Mouse (Mus musculus) midbrain, embryonic 15.5 days (tissue): ENCODE measurements at regions not wholly inside any gene's neighbourhood (a gene's known extent, or its start where the extent isn't known, plus 50 kb on each side); places are given as distances from the start of the nearest gene placed in this dataset.
"Not testable (repeated sequence)": the region's sequence is repeated elsewhere in the genome, so short reads cannot be mapped to it uniquely, and the experiment has no call there.

Experiments used
- ATAC-seq: fragments of 200-750 bp; cut with Nextera tagmentation; replicated peaks from 2 replicates; pipeline ENCODE4 v1.8.0; 2017; ENCODE audit warnings: moderate TSS enrichment
- H3K27ac ChIP-seq: fragments of 300-500 bp; sonication (generic); 2 replicates; pipeline ENCODE4 v1.5.1; 2015; ENCODE audit warnings: mild to moderate bottlenecking, inconsistent platforms
- H3K27me3 ChIP-seq: fragments of 300-500 bp; sonication (generic); replicated peaks from 2 replicates; pipeline ENCODE4 v1.6.1; 2015; ENCODE audit warnings: inconsistent platforms
- H3K36me3 ChIP-seq: fragments of 300-500 bp; sonication (generic); replicated peaks from 2 replicates; pipeline ENCODE4 v1.6.1; 2015; ENCODE audit warnings: inconsistent platforms
- H3K4me1 ChIP-seq: fragments of 300-500 bp; sonication (generic); 2 replicates; pipeline ENCODE4 v1.6.1; 2015; ENCODE audit warnings: inconsistent platforms
- H3K4me2 ChIP-seq: fragments of 300-500 bp; sonication (generic); 2 replicates; pipeline ENCODE4 v1.6.1; 2015; ENCODE audit warnings: inconsistent platforms, mild to moderate bottlenecking, moderate library complexity
- H3K4me3 ChIP-seq: fragments of 300-500 bp; sonication (generic); 2 replicates; pipeline ENCODE4 v1.5.1; 2015; ENCODE audit warnings: mild to moderate bottlenecking, inconsistent platforms
- H3K9ac ChIP-seq: fragments of 300-500 bp; sonication (generic); 2 replicates; pipeline ENCODE4 v1.6.1; 2015; ENCODE audit warnings: mild to moderate bottlenecking, inconsistent platforms
- H3K9me3 ChIP-seq: fragments of 300-500 bp; sonication (generic); 2 replicates; pipeline ENCODE4 v1.6.1; 2016; ENCODE audit warnings: inconsistent platforms
- WGBS: fragments of 180-500 bp; shearing (Covaris S2); methylation state at CpG from one replicate; pipeline ENCODE4 v1.1.7; 2015; ENCODE audit warnings: mixed read lengths; 5-methylcytosine and 5-hydroxymethylcytosine counted together

GRCm38 (mm10) chr1:80969927-80970326 is 106.8 kb upstream of the Nyap2 start:
- Histone ChIP-seq H3K27me3 (no peaks in the 10 kb centered on the region), H3K9me3 (no peaks in the 10 kb centered on the region), H3K4me1 (no peaks in the 10 kb centered on the region), H3K27ac (no peak overlapping the region), H3K4me2 (no peak overlapping the region), H3K4me3 (no peak overlapping the region), H3K9ac (no peak overlapping the region), H3K36me3 (no peaks in the 10 kb centered on the region)
- ATAC-seq, result no peak

- no peak overlapping the region for H3K9ac ChIP-seq
- H3K9me3 ChIP-seq, result no peaks in the 10 kb centered on the region
- H3K4me1 ChIP-seq, result no peaks in the 10 kb centered on the region
- H3K36me3 ChIP-seq, result no peaks in the 10 kb centered on the region
- no peaks in the 10 kb centered on the region for H3K27me3 ChIP-seq
- no peak overlapping the region for H3K27ac ChIP-seq
- no peak overlapping the region for H3K4me2 ChIP-seq
- WGBS, result 91% methylated on average over 1 of the region's 1 CpGs
- ATAC-seq, result no peak
- H3K4me3 ChIP-seq, result no peak overlapping the region
These were observed 107.6 kb upstream of the Nyap2 start for GRCm38 (mm10) chr1:80969194-80969593.

GRCm38 (mm10) chr1:80965792-80966191 is 111.0 kb upstream of the Nyap2 start:
- no peaks in the 10 kb centered on the region for H3K4me1 ChIP-seq
- H3K9ac ChIP-seq, result no peak overlapping the region
- H3K4me2 ChIP-seq, result no peak overlapping the region
- H3K9me3 ChIP-seq, result no peaks in the 10 kb centered on the region
- 76% methylated on average over 2 of the region's 2 CpGs for WGBS
- H3K27me3 ChIP-seq, result no peaks in the 10 kb centered on the region
- H3K27ac ChIP-seq, result no peak overlapping the region
- ATAC-seq, result no peak
- no peak overlapping the region for H3K4me3 ChIP-seq
- no peaks in the 10 kb centered on the region for H3K36me3 ChIP-seq

DNA sequence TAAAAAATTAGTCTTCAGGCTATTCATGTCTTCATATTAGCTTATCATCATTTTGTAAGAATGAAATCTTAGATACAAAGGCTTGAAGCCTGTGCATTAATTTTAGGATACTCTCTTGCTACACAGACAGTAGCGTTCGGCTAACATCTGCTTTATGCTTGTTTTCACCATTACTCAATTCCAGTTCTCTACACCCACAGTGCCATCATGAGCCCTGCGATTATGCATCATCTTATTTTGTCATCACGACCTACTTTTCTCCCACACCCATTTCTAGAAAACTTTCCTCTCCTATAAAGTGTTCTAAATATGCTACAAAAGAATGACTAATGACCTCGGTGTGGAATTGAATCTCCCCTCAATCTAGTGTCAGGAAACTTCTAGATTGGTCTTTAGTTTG is 112.4 kb upstream of the Nyap2 start:
- no peak for ATAC-seq
- H3K36me3 ChIP-seq, result no peaks in the 10 kb centered on the region
- WGBS, result 92% methylated on average over 5 of the region's 5 CpGs
- no peak overlapping the region for H3K4me2 ChIP-seq
- no peaks in the 10 kb centered on the region for H3K4me1 ChIP-seq
- no peak overlapping the region for H3K4me3 ChIP-seq
- H3K9ac ChIP-seq, result no peak overlapping the region
- no peak overlapping the region for H3K27ac ChIP-seq
- H3K27me3 ChIP-seq, result no peaks in the 10 kb centered on the region
- H3K9me3 ChIP-seq, result no peaks in the 10 kb centered on the region

GRCm38 (mm10) chr1:80963838-80964237 is 112.9 kb upstream of the Nyap2 start:
- Histone ChIP-seq H3K4me1 (no peaks in the 10 kb centered on the region), H3K36me3 (no peaks in the 10 kb centered on the region), H3K4me3 (no peak overlapping the region), H3K27me3 (no peaks in the 10 kb centered on the region), H3K4me2 (no peak overlapping the region), H3K9ac (no peak overlapping the region), H3K27ac (no peak overlapping the region), H3K9me3 (no peaks in the 10 kb centered on the region)
- 81% methylated on average over 1 of the region's 1 CpGs for WGBS
- ATAC-seq, result no peak

GRCm38 (mm10) chr1:80950406-80950805 is 126.3 kb upstream of the Nyap2 start:
- no peaks in the 10 kb centered on the region for H3K36me3 ChIP-seq
- H3K27me3 ChIP-seq, result no peaks in the 10 kb centered on the region
- ATAC-seq, result no peak
- no peak overlapping the region for H3K9ac ChIP-seq
- no peaks in the 10 kb centered on the region for H3K4me1 ChIP-seq
- H3K9me3 ChIP-seq, result no peaks in the 10 kb centered on the region
- 93% methylated on average over 4 of the region's 4 CpGs for WGBS
- H3K4me2 ChIP-seq, result no peak overlapping the region
- no peak overlapping the region for H3K4me3 ChIP-seq
- no peak overlapping the region for H3K27ac ChIP-seq

- H3K9me3 ChIP-seq, H3K27me3 ChIP-seq, H3K4me1 ChIP-seq, H3K27ac ChIP-seq, H3K9ac ChIP-seq, H3K4me2 ChIP-seq, ATAC-seq, H3K36me3 ChIP-seq, H3K4me3 ChIP-seq: not testable (repeated sequence)
These were observed 130.7 kb upstream of the Nyap2 start for GRCm38 (mm10) chr1:80946049-80946448.

DNA sequence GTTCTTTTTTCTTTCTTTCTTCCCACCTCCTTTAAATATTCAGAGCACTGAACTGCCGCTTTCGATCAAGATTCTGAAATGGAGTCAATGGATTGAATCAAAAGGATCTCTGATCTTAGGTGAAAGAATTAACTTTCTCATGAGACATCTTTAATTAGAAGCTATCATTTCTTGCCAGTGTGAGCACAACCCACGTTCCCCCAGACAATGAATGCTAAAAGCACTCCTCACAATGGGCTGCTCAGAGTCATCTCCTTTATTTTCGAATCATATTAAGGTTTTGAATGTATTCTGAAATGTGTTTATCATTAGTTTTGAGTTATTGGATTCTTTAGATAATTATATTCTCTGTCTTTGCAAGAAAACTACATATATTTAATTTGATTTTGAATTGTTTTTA is 137.4 kb upstream of the Nyap2 start:
- WGBS, result 45% methylated on average over 4 of the region's 4 CpGs
- no peak for ATAC-seq

DNA sequence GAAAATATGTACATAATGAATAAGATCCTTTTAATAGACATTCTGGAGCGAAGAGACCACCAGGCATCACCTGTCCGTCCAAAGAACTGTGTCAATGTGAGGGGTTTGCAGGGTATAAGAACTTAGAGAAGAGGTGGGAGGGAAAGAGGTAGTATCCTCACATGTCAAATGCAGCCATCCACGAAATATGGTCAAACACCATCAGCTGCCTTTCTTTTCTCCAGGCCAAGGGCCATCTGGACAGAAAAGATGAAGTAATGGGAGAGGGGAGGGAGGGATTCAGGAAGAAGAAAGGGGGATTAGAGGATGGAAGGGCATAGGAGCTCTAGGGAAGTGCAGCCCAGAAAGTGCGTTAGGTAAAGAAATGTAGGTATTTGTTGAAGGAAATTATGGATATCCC is 141.0 kb upstream of the Dock10 start:
- H3K4me1 ChIP-seq, result no peaks in the 10 kb centered on the region
- H3K9ac ChIP-seq, result no peak overlapping the region
- no peak for ATAC-seq
- H3K27me3 ChIP-seq, result no peaks in the 10 kb centered on the region
- no peak overlapping the region for H3K27ac ChIP-seq
- H3K4me2 ChIP-seq, result no peak overlapping the region
- WGBS, result 72% methylated on average over 4 of the region's 4 CpGs
- no peaks in the 10 kb centered on the region for H3K36me3 ChIP-seq
- no peak overlapping the region for H3K4me3 ChIP-seq
- no peaks in the 10 kb centered on the region for H3K9me3 ChIP-seq

More for the DNA sequence above, 137.4 kb upstream of the Nyap2 start:
- Histone ChIP-seq H3K4me2 (no peak overlapping the region), H3K36me3 (no peaks in the 10 kb centered on the region), H3K4me3 (no peak overlapping the region), H3K9me3 (no peaks in the 10 kb centered on the region), H3K27me3 (no peaks in the 10 kb centered on the region), H3K27ac (no peak overlapping the region), H3K9ac (no peak overlapping the region), H3K4me1 (no peaks in the 10 kb centered on the region)

GRCm38 (mm10) chr1:80874140-80874849 is 116.0 kb upstream of the Dock10 start:
- H3K27me3 ChIP-seq, result no peaks in the 10 kb centered on the region
- WGBS, result 80% methylated on average over 4 of the region's 4 CpGs
- H3K36me3 ChIP-seq, result no peaks in the 10 kb centered on the region
- no peak for ATAC-seq
- H3K4me1 ChIP-seq, result no peaks in the 10 kb centered on the region
- H3K9me3 ChIP-seq, result no peaks in the 10 kb centered on the region
- no peak overlapping the region for H3K27ac ChIP-seq
- no peak overlapping the region for H3K4me3 ChIP-seq
- no peak overlapping the region for H3K4me2 ChIP-seq
- no peak overlapping the region for H3K9ac ChIP-seq

- Histone ChIP-seq H3K4me1 (no peaks in the 10 kb centered on the region), H3K27me3 (no peaks in the 10 kb centered on the region), H3K4me3 (no peak overlapping the region), H3K27ac (no peak overlapping the region), H3K9ac (no peak overlapping the region), H3K36me3 (no peaks in the 10 kb centered on the region), H3K4me2 (no peak overlapping the region), H3K9me3 (no peaks in the 10 kb centered on the region)
- WGBS, result 76% methylated on average over 2 of the region's 2 CpGs
- no peak for ATAC-seq
These were observed 115.3 kb upstream of the Dock10 start for GRCm38 (mm10) chr1:80873596-80873995.

DNA sequence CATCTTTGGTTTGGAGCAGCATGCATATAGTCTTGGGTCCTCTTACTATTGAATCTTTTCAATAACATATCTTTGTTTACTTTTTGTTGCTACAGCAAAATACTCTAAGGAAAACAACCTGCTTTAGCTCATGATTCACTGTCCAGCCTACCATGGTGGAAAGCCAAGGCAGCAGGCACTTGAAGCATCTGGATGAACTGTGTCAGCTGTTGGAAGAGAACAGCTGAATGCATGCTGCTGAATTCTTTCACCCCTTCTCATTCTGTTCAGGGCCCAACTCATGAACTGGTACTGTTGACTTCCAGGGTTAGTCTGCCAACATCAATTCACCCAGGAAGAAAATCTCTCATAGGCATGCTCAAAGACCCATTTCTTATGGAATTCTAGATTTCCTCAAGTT is 110.5 kb upstream of the Dock10 start:
- Histone ChIP-seq H3K9me3 (no peaks in the 10 kb centered on the region), H3K36me3 (no peaks in the 10 kb centered on the region), H3K27me3 (no peaks in the 10 kb centered on the region), H3K4me1 (no peaks in the 10 kb centered on the region), H3K4me2 (no peak overlapping the region), H3K9ac (no peak overlapping the region), H3K4me3 (no peak overlapping the region), H3K27ac (no peak overlapping the region)
- no peak for ATAC-seq

DNA sequence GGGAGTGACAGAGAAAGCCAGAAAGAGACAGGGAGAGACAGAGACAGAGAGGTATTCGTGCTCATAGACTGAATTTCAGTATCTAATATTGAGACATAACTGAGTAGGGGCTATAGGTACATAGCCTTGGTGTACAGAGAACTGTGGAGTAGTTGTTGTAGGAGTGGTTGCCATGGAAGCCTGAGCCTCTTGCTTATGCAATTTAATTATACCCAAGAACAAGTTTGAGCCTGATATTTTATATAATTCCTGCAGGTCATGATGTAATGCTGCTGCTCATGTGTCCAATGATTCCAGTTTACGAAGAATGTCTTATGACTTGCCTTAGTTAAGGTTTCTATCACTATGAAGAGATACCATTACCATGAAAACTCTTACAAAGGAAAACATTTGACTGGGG is 98.7 kb upstream of the Dock10 start:
- H3K4me1 ChIP-seq, result peaks cover 3% of the 10 kb centered on the region; the same call in 1 of the 2 replicates
- WGBS, result 79% methylated on average over 2 of the region's 2 CpGs
- H3K4me3 ChIP-seq, result no peak overlapping the region
- no peak overlapping the region for H3K9ac ChIP-seq
- no peak for ATAC-seq
- no peak overlapping the region for H3K27ac ChIP-seq
- H3K36me3 ChIP-seq, result no peaks in the 10 kb centered on the region
- H3K4me2 ChIP-seq, result no peak overlapping the region
- no peaks in the 10 kb centered on the region for H3K9me3 ChIP-seq
- H3K27me3 ChIP-seq, result no peaks in the 10 kb centered on the region
